Mouse (Mus musculus) limb, embryonic 15.5 days (tissue): Measurements from ENCODE around the gene Otulinl. TPM values are rescaled to one million over a fixed set of nuclear protein-coding genes. Genes with fewer than 3 reads are reported as not detected.
"Not testable (repeated sequence)": the region's sequence is repeated elsewhere in the genome, so short reads cannot be mapped to it uniquely, and the experiment has no call there.

Experiments
- ATAC-seq: fragments of 200-750 bp; cut with Nextera tagmentation; 2 replicates; pipeline ENCODE4 v1.8.0; 2017; ENCODE audit warnings: low read depth, moderate TSS enrichment; ENCODE audit not compliant: insufficient number of reproducible peaks, low FRiP score, low TSS enrichment
- H3K27ac ChIP-seq: fragments of 300-500 bp; sonication (generic); 2 replicates; pipeline ENCODE4 v1.5.1; 2015; ENCODE audit warnings: moderate library complexity, mild to moderate bottlenecking, inconsistent platforms
- H3K27me3 ChIP-seq: fragments of 300-500 bp; sonication (generic); 2 replicates; pipeline ENCODE4 v1.6.1; 2015; ENCODE audit warnings: inconsistent platforms
- H3K36me3 ChIP-seq: fragments of 300-500 bp; sonication (generic); 2 replicates; pipeline ENCODE4 v1.6.1; 2015; ENCODE audit warnings: inconsistent platforms
- H3K4me1 ChIP-seq: fragments of 300-500 bp; sonication (generic); 2 replicates; pipeline ENCODE4 v1.6.1; 2015; ENCODE audit warnings: inconsistent platforms
- H3K4me2 ChIP-seq: fragments of 300-500 bp; sonication (generic); 2 replicates; pipeline ENCODE4 v1.6.1; 2015; ENCODE audit warnings: mild to moderate bottlenecking, inconsistent platforms
- H3K4me3 ChIP-seq: fragments of 300-500 bp; sonication (generic); 2 replicates; pipeline ENCODE4 v1.5.1; 2015; ENCODE audit warnings: mild to moderate bottlenecking, inconsistent platforms
- H3K9ac ChIP-seq: fragments of 300-500 bp; sonication (generic); 2 replicates; pipeline ENCODE4 v1.6.1; 2015; ENCODE audit warnings: inconsistent platforms
- H3K9me3 ChIP-seq: fragments of 300-500 bp; sonication (generic); 2 replicates; pipeline ENCODE4 v1.6.1; 2016; ENCODE audit warnings: inconsistent platforms
- WGBS: fragments of 180-500 bp; shearing (Covaris S2); methylation state at CpG from one replicate; pipeline ENCODE4 v1.1.7; 2015; 5-methylcytosine and 5-hydroxymethylcytosine counted together
- polyA plus RNA-seq: library from polyadenylated mRNA; unstranded; fragments of >200 nt; fragmentation: Nextera tagmentation; extraction: Ambion mirVana; gene quantifications from 2 replicates; pipeline ENCODE4 v1.2.1, GENCODE M21; 2015

Gene Otulinl
- 32.2 and 32.5 TPM in 2 replicates for polyA plus RNA-seq

- no peaks in the 10 kb centered on the region for H3K27me3 ChIP-seq
- peaks cover 13% of the 10 kb centered on the region; the same call in 1 of the 2 replicates for H3K4me1 ChIP-seq
- peak within 1 kb of the TSS; percentile 71 for H3K4me3 ChIP-seq
- H3K9ac ChIP-seq = peak within 1 kb of the TSS; percentile 52
- no peaks in the 10 kb centered on the region for H3K9me3 ChIP-seq
- no peaks in the 10 kb centered on the region for H3K36me3 ChIP-seq
- H3K27ac ChIP-seq = peak within 1 kb of the TSS; percentile 47
- 2% methylated on average over 58 of the region's 59 CpGs for WGBS
- peak within 1 kb of the TSS; percentile 90 for H3K4me2 ChIP-seq
- ATAC-seq = peak; percentile 98
Observed at GRCm38 (mm10) chr15:27681419-27682187, at the start of gene Otulinl. Otulinl (minus strand) TSS chr15:27681579.

- WGBS = 72% methylated on average over 6 of the region's 6 CpGs
- H3K4me1 ChIP-seq = peaks cover 7% of the 10 kb centered on the region; the same call in 1 of the 2 replicates
- no peak overlapping the region for H3K9ac ChIP-seq
- no peaks in the 10 kb centered on the region for H3K27me3 ChIP-seq
- H3K27ac ChIP-seq = no peak overlapping the region
- H3K4me3 ChIP-seq = no peak overlapping the region
- H3K36me3 ChIP-seq = no peaks in the 10 kb centered on the region
- no peak for ATAC-seq
- no peaks in the 10 kb centered on the region for H3K9me3 ChIP-seq
- H3K4me2 ChIP-seq = no peak overlapping the region
Observed at GRCm38 (mm10) chr15:27726228-27726627, 44.8 kb upstream of the Otulinl start.

GRCm38 (mm10) chr15:27724796-27725680, 43.7 kb upstream of the Otulinl start:
- no peak overlapping the region for H3K9ac ChIP-seq
- no peaks in the 10 kb centered on the region for H3K9me3 ChIP-seq
- WGBS = 60% methylated on average over 9 of the region's 9 CpGs
- no peaks in the 10 kb centered on the region for H3K36me3 ChIP-seq
- H3K27me3 ChIP-seq = no peaks in the 10 kb centered on the region
- H3K4me2 ChIP-seq = no peak overlapping the region
- ATAC-seq = no peak
- H3K4me3 ChIP-seq = no peak overlapping the region
- H3K27ac ChIP-seq = peak overlapping the region; percentile 39; the same call in 1 of the 2 replicates
- H3K4me1 ChIP-seq = peaks cover 7% of the 10 kb centered on the region; the same call in 1 of the 2 replicates

DNA sequence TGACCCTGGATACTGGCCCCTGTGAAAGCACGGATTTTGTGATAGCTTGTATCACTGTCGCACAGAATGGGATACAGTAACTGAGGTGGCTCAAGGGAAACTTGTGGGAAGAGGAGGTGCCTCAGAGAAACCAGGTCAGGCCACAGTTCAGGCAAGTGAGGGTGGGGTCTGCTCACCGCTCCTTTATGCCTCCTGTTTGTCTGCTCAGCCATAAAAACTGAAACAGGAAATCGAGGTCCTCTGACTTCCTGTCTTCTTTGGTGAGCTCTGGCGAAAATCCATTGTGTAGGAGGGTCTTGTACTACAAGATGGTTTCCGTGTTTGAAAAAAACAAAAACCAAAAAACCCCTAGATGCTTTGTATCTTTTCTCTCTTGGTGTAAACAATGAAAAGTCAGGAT, 42.9 kb upstream of the Otulinl start:
- Histone ChIP-seq H3K4me2 (no peak overlapping the region), H3K4me1 (peaks cover 7% of the 10 kb centered on the region; the same call in 1 of the 2 replicates), H3K4me3 (no peak overlapping the region), H3K9ac (no peak overlapping the region), H3K36me3 (no peaks in the 10 kb centered on the region), H3K27ac (no peak overlapping the region), H3K9me3 (no peaks in the 10 kb centered on the region), H3K27me3 (no peaks in the 10 kb centered on the region)
- ATAC-seq = no peak
- 50% methylated on average over 6 of the region's 6 CpGs for WGBS

DNA sequence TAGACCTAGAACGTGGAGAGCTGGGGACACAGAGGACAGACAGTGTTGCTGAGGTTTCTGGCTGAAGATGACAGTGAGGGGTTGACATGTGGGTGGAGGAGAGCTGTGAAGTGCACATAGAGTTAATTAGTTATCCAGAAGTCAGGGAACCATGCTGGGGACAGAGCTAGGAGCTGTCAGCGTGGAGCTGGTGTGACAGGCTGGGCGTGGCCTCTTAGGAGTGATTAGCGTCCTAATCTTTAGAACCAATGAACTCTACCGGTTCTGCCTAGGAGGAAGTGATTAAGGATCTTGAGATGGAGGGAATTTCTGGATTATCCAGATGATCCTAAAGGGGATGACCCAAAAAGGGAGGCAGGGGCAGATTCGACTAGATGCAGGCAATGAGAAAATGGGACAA, 42.4 kb upstream of the Otulinl start:
- Histone ChIP-seq H3K4me1 (peaks cover 7% of the 10 kb centered on the region; the same call in 1 of the 2 replicates), H3K36me3 (no peaks in the 10 kb centered on the region), H3K4me2 (no peak overlapping the region), H3K9me3 (no peaks in the 10 kb centered on the region), H3K9ac (no peak overlapping the region), H3K27ac (no peak overlapping the region), H3K27me3 (no peaks in the 10 kb centered on the region), H3K4me3 (no peak overlapping the region)
- 61% methylated on average over 6 of the region's 6 CpGs for WGBS
- ATAC-seq = no peak

- not testable (repeated sequence) for H3K27ac ChIP-seq, H3K9ac ChIP-seq, H3K4me2 ChIP-seq, H3K9me3 ChIP-seq, H3K27me3 ChIP-seq, H3K4me1 ChIP-seq, H3K4me3 ChIP-seq, ATAC-seq, H3K36me3 ChIP-seq
- WGBS = 77% methylated on average over 8 of the region's 8 CpGs
Observed at GRCm38 (mm10) chr15:27720297-27720696, 38.9 kb upstream of the Otulinl start.

DNA sequence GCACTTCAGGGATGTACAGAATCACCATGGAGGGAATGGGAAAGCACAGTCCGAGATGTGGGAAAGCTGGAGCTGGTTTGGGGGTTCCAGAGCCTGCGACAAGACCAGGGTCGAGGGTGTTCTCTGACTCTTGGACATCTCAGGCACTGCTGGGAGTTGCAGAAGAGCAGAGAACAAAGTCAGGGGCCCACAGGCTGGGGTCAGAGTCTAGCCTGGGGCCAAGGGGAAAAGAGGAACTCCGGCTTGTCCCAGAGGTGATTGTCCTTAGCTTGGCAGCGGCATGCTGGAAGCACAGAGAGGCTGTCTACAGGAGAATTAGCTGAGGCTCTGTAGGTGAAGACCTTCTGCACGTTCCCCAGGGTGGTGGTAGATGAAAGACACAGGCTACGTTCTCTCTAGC, 37.3 kb upstream of the Otulinl start:
- H3K4me2 ChIP-seq = no peak overlapping the region
- H3K4me1 ChIP-seq = no peaks in the 10 kb centered on the region
- no peaks in the 10 kb centered on the region for H3K27me3 ChIP-seq
- no peaks in the 10 kb centered on the region for H3K36me3 ChIP-seq
- no peak for ATAC-seq
- WGBS = 73% methylated on average over 7 of the region's 7 CpGs
- no peaks in the 10 kb centered on the region for H3K9me3 ChIP-seq
- no peak overlapping the region for H3K4me3 ChIP-seq
- no peak overlapping the region for H3K27ac ChIP-seq
- H3K9ac ChIP-seq = no peak overlapping the region

GRCm38 (mm10) chr15:27715331-27715730, 34.0 kb upstream of the Otulinl start:
- no peak overlapping the region for H3K4me2 ChIP-seq
- H3K27ac ChIP-seq = no peak overlapping the region
- no peak for ATAC-seq
- WGBS = 33% methylated on average over 3 of the region's 3 CpGs
- no peaks in the 10 kb centered on the region for H3K9me3 ChIP-seq
- no peak overlapping the region for H3K4me3 ChIP-seq
- no peaks in the 10 kb centered on the region for H3K27me3 ChIP-seq
- H3K9ac ChIP-seq = no peak overlapping the region
- no peaks in the 10 kb centered on the region for H3K4me1 ChIP-seq
- H3K36me3 ChIP-seq = no peaks in the 10 kb centered on the region

DNA sequence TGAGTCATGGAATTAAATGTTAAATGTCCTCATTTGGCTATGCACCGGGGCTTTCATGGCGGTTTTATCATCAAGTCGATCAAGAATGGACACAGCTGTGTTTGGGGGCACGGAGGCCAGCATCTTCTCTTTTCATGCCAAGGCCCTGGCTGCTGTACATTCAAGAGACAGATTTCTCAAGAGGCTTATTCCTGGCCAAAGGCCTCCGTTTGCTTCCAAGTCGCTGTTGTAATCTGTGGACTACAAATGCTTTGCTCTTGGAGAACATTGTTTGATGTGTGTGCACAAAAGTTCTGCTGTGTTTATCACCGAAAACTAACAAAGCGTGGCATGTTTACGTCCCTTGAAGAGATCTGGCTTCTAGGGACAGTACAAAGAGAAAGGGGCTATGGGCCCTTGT, 29.3 kb upstream of the Otulinl start:
- no peak for ATAC-seq
- Histone ChIP-seq H3K4me3 (no peak overlapping the region), H3K4me1 (no peaks in the 10 kb centered on the region), H3K36me3 (no peaks in the 10 kb centered on the region), H3K9me3 (no peaks in the 10 kb centered on the region), H3K4me2 (no peak overlapping the region), H3K9ac (no peak overlapping the region), H3K27ac (no peak overlapping the region), H3K27me3 (no peaks in the 10 kb centered on the region)
- 81% methylated on average over 9 of the region's 9 CpGs for WGBS

- no peak overlapping the region for H3K27ac ChIP-seq
- H3K9me3 ChIP-seq = no peaks in the 10 kb centered on the region
- H3K27me3 ChIP-seq = no peaks in the 10 kb centered on the region
- H3K4me2 ChIP-seq = no peak overlapping the region
- WGBS = 81% methylated on average over 7 of the region's 7 CpGs
- H3K36me3 ChIP-seq = no peaks in the 10 kb centered on the region
- no peak overlapping the region for H3K4me3 ChIP-seq
- no peaks in the 10 kb centered on the region for H3K4me1 ChIP-seq
- H3K9ac ChIP-seq = no peak overlapping the region
- ATAC-seq = no peak
Observed at GRCm38 (mm10) chr15:27708968-27709612, 27.7 kb upstream of the Otulinl start.

- WGBS = 48% methylated on average over 3 of the region's 3 CpGs
- no peaks in the 10 kb centered on the region for H3K36me3 ChIP-seq
- no peak overlapping the region for H3K4me3 ChIP-seq
- no peak for ATAC-seq
- H3K9ac ChIP-seq = no peak overlapping the region
- H3K4me1 ChIP-seq = no peaks in the 10 kb centered on the region
- H3K9me3 ChIP-seq = no peaks in the 10 kb centered on the region
- no peaks in the 10 kb centered on the region for H3K27me3 ChIP-seq
- no peak overlapping the region for H3K27ac ChIP-seq
- H3K4me2 ChIP-seq = no peak overlapping the region
Observed at GRCm38 (mm10) chr15:27708499-27708898, 27.1 kb upstream of the Otulinl start.

DNA sequence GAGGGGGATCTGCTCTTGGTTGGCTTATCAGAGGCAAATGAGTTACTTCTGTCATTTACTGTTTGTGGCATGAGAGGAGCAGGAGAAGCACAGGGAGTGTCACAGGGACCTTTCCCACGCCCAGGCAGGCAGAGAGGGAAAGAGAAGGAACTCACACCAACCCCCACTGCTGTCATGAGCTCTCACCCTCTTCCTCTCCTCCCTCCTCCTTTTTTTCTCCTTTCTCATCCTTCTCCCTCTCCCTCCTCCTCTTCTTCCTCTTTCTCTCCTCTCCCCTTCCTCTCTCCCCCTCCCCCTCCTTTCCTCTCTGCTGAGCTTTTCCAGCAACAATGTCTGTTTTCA, 21.6 kb upstream of the Otulinl start:
- no peak overlapping the region for H3K9ac ChIP-seq
- no peaks in the 10 kb centered on the region for H3K9me3 ChIP-seq
- H3K27me3 ChIP-seq = no peaks in the 10 kb centered on the region
- H3K4me2 ChIP-seq = no peak overlapping the region
- 33% methylated on average over 1 of the region's 1 CpGs for WGBS
- no peak for ATAC-seq
- peak overlapping the region; percentile 23; the same call in 1 of the 2 replicates for H3K27ac ChIP-seq
- no peaks in the 10 kb centered on the region for H3K36me3 ChIP-seq
- peaks cover 13% of the 10 kb centered on the region for H3K4me1 ChIP-seq
- no peak overlapping the region for H3K4me3 ChIP-seq
